In genomic region chr16:33306633-33307070, GRCm38 (mm10) we compare ENCODE assay signal across 8 mouse cellular contexts. TPM values are rescaled to one million over a fixed set of nuclear protein-coding genes. Genes with fewer than 3 reads are reported as not detected.
DNase-seq lines count a peak whose midpoint lies in the region; ATAC-seq and TF ChIP-seq lines count a peak whose summit lies in the region.

No protein-coding gene starts in this region.

- H3K79me2 ChIP-seq in myocyte (ENCODE audit: control insufficient read depth, insufficient read depth) = no peaks in the 10 kb centered on the region

- H3K4me1 ChIP-seq in heart, embryonic 12.5 days (replicated peaks) = no peaks in the 10 kb centered on the region
- H3K4me1 ChIP-seq in limb, embryonic 14.5 days (ENCODE audit: control insufficient read depth, insufficient read depth, low read length) = no peaks in the 10 kb centered on the region

- no peaks in the 10 kb centered on the region for H3K9me3 ChIP-seq in heart, embryonic 12.5 days (replicated peaks)
- H3K9me3 ChIP-seq in limb, embryonic 14.5 days (ENCODE audit: control insufficient read depth, low read length) = no peaks in the 10 kb centered on the region

- no peak overlapping the region for H3K9ac ChIP-seq in heart, embryonic 12.5 days
- no peak overlapping the region; the same call in 1 of the 2 replicates for H3K9ac ChIP-seq in limb, embryonic 14.5 days (ENCODE audit: low read depth, low read length, severe bottlenecking)

- H3K4me2 ChIP-seq in heart, embryonic 12.5 days = no peak overlapping the region
- H3K4me2 ChIP-seq in limb, embryonic 14.5 days (replicated peaks; ENCODE audit: low read depth, low read length, severe bottlenecking) = peak overlapping the region; percentile 23; the same call in 1 of the 2 replicates
- peak overlapping the region; percentile 55 for H3K4me2 ChIP-seq in myocyte (ENCODE audit: low read depth)

- H3K36me3 ChIP-seq in heart, embryonic 12.5 days = peaks cover 18% of the 10 kb centered on the region
- peaks cover 13% of the 10 kb centered on the region for H3K36me3 ChIP-seq in limb, embryonic 14.5 days (ENCODE audit: control insufficient read depth, insufficient read depth, low read length)
- H3K36me3 ChIP-seq in myocyte (ENCODE audit: control insufficient read depth, insufficient read depth) = no peaks in the 10 kb centered on the region

- no peak for TF ChIP-seq POLR2A in limb, embryonic 14.5 days (IDR thresholded peaks at IDR 0.05; ENCODE audit: borderline replicate concordance, extremely low read depth, insufficient read depth, insufficient read length)
- no peak for TF ChIP-seq POLR2A in myocyte (IDR thresholded peaks at IDR 0.05; ENCODE audit: insufficient read length, low read depth)

- DNase-seq in heart, adult 11 months = peak; percentile 93
- DNase-seq in gastrocnemius, postnatal 36 days = peak; percentile 66 to 67
- DNase-seq in kidney, adult 8-10 months = peak; percentile 82 to 92
- DNase-seq in limb, embryonic 14.5 days (ENCODE audit: low spot score) = peak; percentile 82
- peak; percentile 64 to 86 for DNase-seq in spleen, postnatal 4 days (ENCODE audit: low spot score in 2 of 2)

- H3K4me3 ChIP-seq in heart, embryonic 12.5 days = no peak overlapping the region
- no peak overlapping the region for H3K4me3 ChIP-seq in limb, embryonic 14.5 days (replicated peaks; ENCODE audit: low read length)
- no peak overlapping the region for H3K4me3 ChIP-seq in myocyte

- no peak for ATAC-seq in heart, embryonic 12.5 days (ENCODE audit: insufficient number of reproducible peaks, low FRiP score)
- peak; percentile 90 for ATAC-seq in common myeloid progenitor, adult 5-6 weeks (replicated peaks; ENCODE audit: low read depth, poor library complexity, severe bottlenecking)
- ATAC-seq in limb, embryonic 14.5 days (ENCODE audit: low FRiP score, low read depth) = no peak; the same call in 1 of the 2 replicates

- intact Hi-C loops in gastrocnemius, postnatal 36 days (cut with DNase I) = loop anchor here (5.0 kb wide), 1 partner anchor 491 kb away; no protein-coding TSS in a partner anchor

- no peak overlapping the region for H3K27ac ChIP-seq in heart, embryonic 12.5 days (ENCODE audit: poor library complexity, severe bottlenecking)
- no peak overlapping the region for H3K27ac ChIP-seq in limb, embryonic 14.5 days (replicated peaks; ENCODE audit: low read depth, low read length)

- no peaks in the 10 kb centered on the region for H3K27me3 ChIP-seq in heart, embryonic 12.5 days (replicated peaks)
- H3K27me3 ChIP-seq in limb, embryonic 14.5 days (ENCODE audit: control insufficient read depth, insufficient read depth, low read length) = no peaks in the 10 kb centered on the region
- no peaks in the 10 kb centered on the region for H3K27me3 ChIP-seq in myocyte (ENCODE audit: control insufficient read depth, insufficient read depth, insufficient read length)

- no peak overlapping the region for H3ac ChIP-seq in myocyte (ENCODE audit: control insufficient read depth, insufficient read length)

- 11% methylated on average over 4 of the region's 4 CpGs for WGBS in heart, embryonic 12.5 days
- 13% methylated on average over 4 of the region's 4 CpGs for whole genome bisulfite sequencing in limb, embryonic 14.5 days

TF ChIP-seq in myocyte, 11 proteins besides CTCF, POLR2A, EP300 and RAD21:
- TF ChIP-seq TCF3 (IDR thresholded peaks at IDR 0.05; ENCODE audit: insufficient read length, low read depth) (no peak), CEBPB (IDR thresholded peaks at IDR 0.05; ENCODE audit: insufficient read depth, poor library complexity, severe bottlenecking) (no peak), MYOD1 (IDR thresholded peaks at IDR 0.05; ENCODE audit: control insufficient read depth in 1 of 3, insufficient read length in 2 of 3, low read depth in 2 of 3) (no peak), MYOG (IDR thresholded peaks at IDR 0.05; ENCODE audit: control insufficient read depth in 1 of 3, insufficient read depth in 1 of 3, insufficient read length in 2 of 3, low read depth in 2 of 3) (no peak), TCF12 (IDR thresholded peaks at IDR 0.05; ENCODE audit: insufficient read depth, poor library complexity, severe bottlenecking) (no peak), POLR2AphosphoS2 (IDR thresholded peaks at IDR 0.05; ENCODE audit: insufficient read length, low read depth) (no peak), SRF (IDR thresholded peaks at IDR 0.05; ENCODE audit: control insufficient read depth, insufficient read length, low read depth) (no peak), USF1 (IDR thresholded peaks at IDR 0.05; ENCODE audit: low read depth) (no peak), MAX (IDR thresholded peaks at IDR 0.05; ENCODE audit: low read depth) (no peak), REST (IDR thresholded peaks at IDR 0.05; ENCODE audit: insufficient read depth, insufficient read length) (no peak), E2F4 (IDR thresholded peaks at IDR 0.05; ENCODE audit: insufficient read depth) (no peak)

RNA-seq across cellular contexts. Expression of gene Snx4, which starts 55.4 kb away (rescaled TPM):
- polyA plus RNA-seq in heart, embryonic 12.5 days (2016; fragmentation: Nextera tagmentation; extraction: Ambion mirVana) = 79.9 and 81.4 TPM in 2 replicates
- 63.6 and 76.9 TPM in 2 replicates for total RNA-seq in common myeloid progenitor, adult 5-6 weeks (2017)
- total RNA-seq in gastrocnemius, postnatal 36 days (2021) = 10 to 100 TPM; 13.0 to 13.4 TPM
- polyA plus RNA-seq in limb, embryonic 14.5 days (2012; rRNA removed) = 37.8 and 43.0 TPM in 2 replicates
- 95.6 and 96.6 TPM in 2 replicates for polyA plus RNA-seq in limb, embryonic 14.5 days (2014; fragmentation: Nextera tagmentation; extraction: Ambion mirVana)
- 26.8 TPM for polyA plus RNA-seq in myocyte (2012; fragmentation: generic; extraction: Trizol)
